Comparison of ENCODE assay signal across 8 mouse cellular contexts in genomic region chr17:46027066-46027917, GRCm38 (mm10). TPM values are rescaled to one million over a fixed set of nuclear protein-coding genes. Genes with fewer than 3 reads are reported as not detected.
DNase-seq lines count a peak whose midpoint lies in the region; ATAC-seq and TF ChIP-seq lines count a peak whose summit lies in the region.

No protein-coding gene starts in this region.

- H3K9ac ChIP-seq in embryonic facial prominence, embryonic 15.5 days = no peak overlapping the region
- H3K9ac ChIP-seq in heart, embryonic 11.5 days (ENCODE audit: low read depth, low read length) = peak overlapping the region; percentile 63
- peak overlapping the region; percentile 87 for H3K9ac ChIP-seq in kidney, embryonic 16.5 days (replicated peaks; ENCODE audit: low read length)
- peak overlapping the region; percentile 39 for H3K9ac ChIP-seq in liver, embryonic 11.5 days (ENCODE audit: low read depth, low read length)

- H3ac ChIP-seq in myocyte (ENCODE audit: control insufficient read depth, insufficient read length) = peak overlapping the region; percentile 100

- TF ChIP-seq CTCF in bone marrow, adult 2 months (IDR thresholded peaks at IDR 0.05; ENCODE audit: control insufficient read depth, insufficient read depth, low read length) = peak; percentile 49; the same call in 1 of the 2 replicates
- peak; percentile 44 for TF ChIP-seq CTCF in testis, adult 2 months (IDR thresholded peaks at IDR 0.05; ENCODE audit: control insufficient read depth, insufficient read depth, insufficient replicate concordance, low read depth, low read length)

- peak; percentile 24 for DNase-seq in A20 (ENCODE audit: low read depth, low spot score)
- peak; percentile 70 for DNase-seq in liver, embryonic 11.5 days (ENCODE audit: low spot score)

- H3K4me2 ChIP-seq in embryonic facial prominence, embryonic 15.5 days (replicated peaks) = peak overlapping the region; percentile 71
- peak overlapping the region; percentile 68 for H3K4me2 ChIP-seq in heart, embryonic 11.5 days
- H3K4me2 ChIP-seq in kidney, embryonic 16.5 days (replicated peaks; ENCODE audit: low read depth, low read length) = peak overlapping the region; percentile 92
- peak overlapping the region; percentile 97 for H3K4me2 ChIP-seq in liver, embryonic 11.5 days
- H3K4me2 ChIP-seq in myocyte (ENCODE audit: low read depth) = peak overlapping the region; percentile 82

- H3K79me2 ChIP-seq in myocyte (ENCODE audit: control insufficient read depth, insufficient read depth) = peaks cover 98% of the 10 kb centered on the region

- no peaks in the 10 kb centered on the region for H3K27me3 ChIP-seq in embryonic facial prominence, embryonic 15.5 days
- no peaks in the 10 kb centered on the region for H3K27me3 ChIP-seq in heart, embryonic 11.5 days (ENCODE audit: control insufficient read depth, insufficient read depth, low read length)
- H3K27me3 ChIP-seq in kidney, embryonic 16.5 days (ENCODE audit: insufficient read depth, low read length) = no peaks in the 10 kb centered on the region
- H3K27me3 ChIP-seq in liver, embryonic 11.5 days (replicated peaks; ENCODE audit: control insufficient read depth, insufficient read depth, low read length) = no peaks in the 10 kb centered on the region
- H3K27me3 ChIP-seq in myocyte (ENCODE audit: control insufficient read depth, insufficient read depth, insufficient read length) = no peaks in the 10 kb centered on the region
- H3K27me3 ChIP-seq in testis, adult 2 months (ENCODE audit: control insufficient read depth, insufficient read depth, low read length) = no peaks in the 10 kb centered on the region

- no peak for TF ChIP-seq POLR2A in bone marrow, adult 2 months (IDR thresholded peaks at IDR 0.05; ENCODE audit: borderline replicate concordance, control insufficient read depth, low read depth, low read length)
- TF ChIP-seq POLR2A in myocyte (IDR thresholded peaks at IDR 0.05; ENCODE audit: insufficient read length, low read depth) = peak; percentile 13
- TF ChIP-seq POLR2A in testis, adult 2 months (IDR thresholded peaks at IDR 0.05; ENCODE audit: control insufficient read depth, low read depth, low read length) = no peak

- peak; percentile 9; the same call in 1 of the 2 replicates for ATAC-seq in embryonic facial prominence, embryonic 15.5 days (ENCODE audit: insufficient number of reproducible peaks, low FRiP score, low TSS enrichment, low read depth)
- ATAC-seq in heart, embryonic 11.5 days (replicated peaks; ENCODE audit: insufficient number of reproducible peaks, low FRiP score, low TSS enrichment) = no peak
- peak; percentile 33 for ATAC-seq in kidney, embryonic 16.5 days (ENCODE audit: low FRiP score, low TSS enrichment)
- ATAC-seq in liver, embryonic 11.5 days (replicated peaks; ENCODE audit: low FRiP score) = no peak

- peaks cover 37% of the 10 kb centered on the region for H3K36me3 ChIP-seq in embryonic facial prominence, embryonic 15.5 days
- peaks cover 20% of the 10 kb centered on the region for H3K36me3 ChIP-seq in heart, embryonic 11.5 days (ENCODE audit: control insufficient read depth, insufficient read depth, low read length)
- peaks cover 36% of the 10 kb centered on the region for H3K36me3 ChIP-seq in kidney, embryonic 16.5 days (ENCODE audit: insufficient read depth, low read length)
- H3K36me3 ChIP-seq in liver, embryonic 11.5 days (ENCODE audit: control insufficient read depth, insufficient read depth, low read length) = peaks cover 19% of the 10 kb centered on the region
- peaks cover 67% of the 10 kb centered on the region for H3K36me3 ChIP-seq in myocyte (ENCODE audit: control insufficient read depth, insufficient read depth)
- no peaks in the 10 kb centered on the region for H3K36me3 ChIP-seq in testis, adult 2 months (ENCODE audit: control insufficient read depth, insufficient read depth, low read length)

- no peaks in the 10 kb centered on the region for H3K9me3 ChIP-seq in embryonic facial prominence, embryonic 15.5 days (replicated peaks)
- no peaks in the 10 kb centered on the region for H3K9me3 ChIP-seq in heart, embryonic 11.5 days (replicated peaks; ENCODE audit: control insufficient read depth, low read length)
- H3K9me3 ChIP-seq in kidney, embryonic 16.5 days (ENCODE audit: low read length) = no peaks in the 10 kb centered on the region
- H3K9me3 ChIP-seq in liver, embryonic 11.5 days (ENCODE audit: control insufficient read depth, low read length) = no peaks in the 10 kb centered on the region

- WGBS in bone marrow, adult 2 months = 25% methylated on average over 16 of the region's 16 CpGs
- WGBS in embryonic facial prominence, embryonic 15.5 days = 14% methylated on average over 16 of the region's 16 CpGs
- WGBS in heart, embryonic 11.5 days (ENCODE audit: insufficient replicate concordance) = 16% methylated on average over 16 of the region's 16 CpGs
- 9% methylated on average over 16 of the region's 16 CpGs for WGBS in kidney, embryonic 16.5 days
- WGBS in liver, embryonic 11.5 days = 29% methylated on average over 16 of the region's 16 CpGs

- no peaks in the 10 kb centered on the region; the same call in 1 of the 2 replicates for H3K4me1 ChIP-seq in bone marrow, adult 2 months (ENCODE audit: control insufficient read depth, insufficient read depth, low read length)
- H3K4me1 ChIP-seq in embryonic facial prominence, embryonic 15.5 days = peaks cover 45% of the 10 kb centered on the region
- H3K4me1 ChIP-seq in heart, embryonic 11.5 days (ENCODE audit: control insufficient read depth, insufficient read depth, low read length) = peaks cover 39% of the 10 kb centered on the region
- H3K4me1 ChIP-seq in kidney, embryonic 16.5 days (ENCODE audit: insufficient read depth, low read length) = peaks cover 44% of the 10 kb centered on the region
- H3K4me1 ChIP-seq in liver, embryonic 11.5 days (replicated peaks; ENCODE audit: control insufficient read depth, insufficient read depth, low read length) = peaks cover 38% of the 10 kb centered on the region
- H3K4me1 ChIP-seq in testis, adult 2 months (ENCODE audit: control insufficient read depth, insufficient read depth, low read length) = peaks cover 17% of the 10 kb centered on the region

- no peak overlapping the region for H3K27ac ChIP-seq in bone marrow, adult 2 months (ENCODE audit: control insufficient read depth, insufficient read depth, low read depth, low read length, poor library complexity)
- peak overlapping the region; percentile 97 for H3K27ac ChIP-seq in embryonic facial prominence, embryonic 15.5 days (replicated peaks)
- H3K27ac ChIP-seq in heart, embryonic 11.5 days (ENCODE audit: low read depth, low read length) = peak overlapping the region; percentile 98
- H3K27ac ChIP-seq in kidney, embryonic 16.5 days (ENCODE audit: low read length) = peak overlapping the region; percentile 96
- peak overlapping the region; percentile 38; the same call in 1 of the 2 replicates for H3K27ac ChIP-seq in liver, embryonic 11.5 days (ENCODE audit: low read depth, low read length)
- no peak overlapping the region for H3K27ac ChIP-seq in testis, adult 2 months (ENCODE audit: control insufficient read depth, insufficient read depth, low read depth, low read length)

- H3K4me3 ChIP-seq in bone marrow, adult 2 months (replicated peaks; ENCODE audit: control insufficient read depth, low read depth, low read length) = no peak overlapping the region
- peak overlapping the region; percentile 83 for H3K4me3 ChIP-seq in embryonic facial prominence, embryonic 15.5 days (replicated peaks)
- peak overlapping the region; percentile 95 for H3K4me3 ChIP-seq in heart, embryonic 11.5 days (ENCODE audit: low read depth, low read length)
- peak overlapping the region; percentile 77 for H3K4me3 ChIP-seq in kidney, embryonic 16.5 days (ENCODE audit: low read length)
- peak overlapping the region; percentile 95 for H3K4me3 ChIP-seq in liver, embryonic 11.5 days (ENCODE audit: low read depth, low read length)
- peak overlapping the region; percentile 97 for H3K4me3 ChIP-seq in myocyte
- no peak overlapping the region for H3K4me3 ChIP-seq in testis, adult 2 months (ENCODE audit: control insufficient read depth, low read depth, low read length)

TF ChIP-seq in myocyte, 11 proteins besides CTCF, POLR2A, EP300 and RAD21:
- TF ChIP-seq MAX (IDR thresholded peaks at IDR 0.05; ENCODE audit: low read depth) (no peak), POLR2AphosphoS2 (IDR thresholded peaks at IDR 0.05; ENCODE audit: insufficient read length, low read depth) (peak; percentile 31), USF1 (IDR thresholded peaks at IDR 0.05; ENCODE audit: low read depth) (no peak)

RNA-seq across cellular contexts. Expression of gene Vegfa, which starts 4.9 kb away (rescaled TPM):
- polyA plus RNA-seq in bone marrow, adult 2 months (2011; ENCODE audit: insufficient read depth, insufficient read length, low replicate concordance, missing spikeins) = 18.2 and 18.8 TPM in 2 replicates
- polyA plus RNA-seq in embryonic facial prominence, embryonic 15.5 days (2015; fragmentation: Nextera tagmentation; extraction: Ambion mirVana) = 4.6 and 6.9 TPM in 2 replicates
- 4.9 and 7.4 TPM in 2 replicates for polyA plus RNA-seq in heart, embryonic 11.5 days (2014; fragmentation: Nextera tagmentation; extraction: Ambion mirVana)
- polyA plus RNA-seq in kidney, embryonic 16.5 days (2015; fragmentation: Nextera tagmentation; extraction: Ambion mirVana) = 5.7 and 5.9 TPM in 2 replicates
- polyA plus RNA-seq in liver, embryonic 11.5 days (2014; fragmentation: Nextera tagmentation; extraction: Ambion mirVana) = 3.4 and 4.6 TPM in 2 replicates
- polyA plus RNA-seq in myocyte (2012; fragmentation: generic; extraction: Trizol) = 177 TPM
- 13.2 and 13.5 TPM in 2 replicates for polyA plus RNA-seq in testis, adult 2 months (2012; rRNA removed)

Comparison
In these comparisons a context has a peak if more than half of its experiments do, and no peak if none do; other contexts are left out.
1. H3K27ac ChIP-seq: peak in embryonic facial prominence, embryonic 15.5 days (single experiment), heart, embryonic 11.5 days (single experiment), kidney, embryonic 16.5 days (single experiment) and liver, embryonic 11.5 days (single experiment); none in bone marrow, adult 2 months (single experiment) and testis, adult 2 months (single experiment).
2. H3K4me3 ChIP-seq: peak in embryonic facial prominence, embryonic 15.5 days (single experiment), heart, embryonic 11.5 days (single experiment), kidney, embryonic 16.5 days (single experiment), liver, embryonic 11.5 days (single experiment) and myocyte (single experiment); none in bone marrow, adult 2 months (single experiment) and testis, adult 2 months (single experiment).
3. ATAC-seq: peak in embryonic facial prominence, embryonic 15.5 days (single experiment) and kidney, embryonic 16.5 days (single experiment); none in heart, embryonic 11.5 days (single experiment) and liver, embryonic 11.5 days (single experiment).
4. Peak in every context shown above with its lines, with median percentiles within 50 percentile points of each other: H3K4me2 ChIP-seq.